Mouse (Mus musculus): Measurements from ENCODE around the gene Tmsb4x. TPM values are rescaled to one million over a fixed set of nuclear protein-coding genes. Genes with fewer than 3 reads are reported as not detected.

Tmsb4x gene
- polyA plus RNA-seq, 1 experiment, result 583 TPM

GRCm38 (mm10) chrX:167210319-167210728, 1.2 kb upstream of the Tmsb4x start:
- H3K4me3 ChIP-seq (ENCODE audit: control insufficient read depth, insufficient read depth, low read length), result no peak overlapping the region
- H3K4me1 ChIP-seq (replicated peaks; ENCODE audit: control insufficient read depth, insufficient read depth, low read length), result peaks cover 21% of the 10 kb centered on the region
- H3K27ac ChIP-seq (ENCODE audit: control insufficient read depth, insufficient read depth, low read length), result peak overlapping the region; percentile 65
- TF ChIP-seq POLR2A (IDR thresholded peaks at IDR 0.05; ENCODE audit: control insufficient read depth, extremely low read depth, insufficient read depth, low read length, poor library complexity) (no peak), CTCF (IDR thresholded peaks at IDR 0.05; ENCODE audit: borderline replicate concordance, control insufficient read depth, extremely low read depth, insufficient read depth, low read length, poor library complexity) (no peak)
- no peaks in the 10 kb centered on the region for H3K27me3 ChIP-seq (ENCODE audit: control insufficient read depth, insufficient read depth, low read length)
- H3K36me3 ChIP-seq (ENCODE audit: control insufficient read depth, insufficient read depth, low read length), result peaks cover 13% of the 10 kb centered on the region
- WGBS, result 17% methylated on average over 6 of the region's 6 CpGs
- DNase-seq, result no peak

- no peak overlapping the region for H3K4me3 ChIP-seq (ENCODE audit: control insufficient read depth, insufficient read depth, low read length)
- DNase-seq, result no peak
- 17% methylated on average over 8 of the region's 8 CpGs for WGBS
- H3K27me3 ChIP-seq (ENCODE audit: control insufficient read depth, insufficient read depth, low read length), result no peaks in the 10 kb centered on the region
- TF ChIP-seq CTCF (IDR thresholded peaks at IDR 0.05; ENCODE audit: borderline replicate concordance, control insufficient read depth, extremely low read depth, insufficient read depth, low read length, poor library complexity), result no peak
- TF ChIP-seq POLR2A (IDR thresholded peaks at IDR 0.05; ENCODE audit: control insufficient read depth, extremely low read depth, insufficient read depth, low read length, poor library complexity), result no peak
- H3K36me3 ChIP-seq (ENCODE audit: control insufficient read depth, insufficient read depth, low read length), result peaks cover 13% of the 10 kb centered on the region
- peaks cover 21% of the 10 kb centered on the region for H3K4me1 ChIP-seq (replicated peaks; ENCODE audit: control insufficient read depth, insufficient read depth, low read length)
- H3K27ac ChIP-seq (ENCODE audit: control insufficient read depth, insufficient read depth, low read length), result peak overlapping the region; percentile 65
Measured at GRCm38 (mm10) chrX:167209828-167210227, 713 bp upstream of the Tmsb4x start.

- 2% methylated on average over 16 of the region's 16 CpGs for WGBS
Measured at GRCm38 (mm10) chrX:167208506-167208820, 652 bp downstream of the Tmsb4x start.

GRCm38 (mm10) chrX:167207741-167208505, 1.2 kb downstream of the Tmsb4x start:
- H3K4me1 ChIP-seq (replicated peaks; ENCODE audit: control insufficient read depth, insufficient read depth, low read length), result peaks cover 21% of the 10 kb centered on the region
- no peaks in the 10 kb centered on the region for H3K27me3 ChIP-seq (ENCODE audit: control insufficient read depth, insufficient read depth, low read length)
- H3K27ac ChIP-seq (ENCODE audit: control insufficient read depth, insufficient read depth, low read length), result peak overlapping the region; percentile 96
- H3K36me3 ChIP-seq (ENCODE audit: control insufficient read depth, insufficient read depth, low read length), result peaks cover 13% of the 10 kb centered on the region
- peak overlapping the region; percentile 97 for H3K4me3 ChIP-seq (ENCODE audit: control insufficient read depth, insufficient read depth, low read length)
- TF ChIP-seq CTCF (IDR thresholded peaks at IDR 0.05; ENCODE audit: borderline replicate concordance, control insufficient read depth, extremely low read depth, insufficient read depth, low read length, poor library complexity), result no peak
- TF ChIP-seq POLR2A (IDR thresholded peaks at IDR 0.05; ENCODE audit: control insufficient read depth, extremely low read depth, insufficient read depth, low read length, poor library complexity), result no peak
- peak; percentile 50 for DNase-seq
- 3% methylated on average over 25 of the region's 25 CpGs for WGBS

More at GRCm38 (mm10) chrX:167208506-167208820, 652 bp downstream of the Tmsb4x start:
- Histone ChIP-seq H3K4me3 (ENCODE audit: control insufficient read depth, insufficient read depth, low read length) (peak overlapping the region; percentile 97), H3K27me3 (ENCODE audit: control insufficient read depth, insufficient read depth, low read length) (no peaks in the 10 kb centered on the region), H3K27ac (ENCODE audit: control insufficient read depth, insufficient read depth, low read length) (peak overlapping the region; percentile 96), H3K4me1 (replicated peaks; ENCODE audit: control insufficient read depth, insufficient read depth, low read length) (peaks cover 21% of the 10 kb centered on the region), H3K36me3 (ENCODE audit: control insufficient read depth, insufficient read depth, low read length) (peaks cover 13% of the 10 kb centered on the region)
- DNase-seq, result no peak
- TF ChIP-seq CTCF (IDR thresholded peaks at IDR 0.05; ENCODE audit: borderline replicate concordance, control insufficient read depth, extremely low read depth, insufficient read depth, low read length, poor library complexity) (no peak), POLR2A (IDR thresholded peaks at IDR 0.05; ENCODE audit: control insufficient read depth, extremely low read depth, insufficient read depth, low read length, poor library complexity) (no peak)

- no peak overlapping the region for H3K4me3 ChIP-seq (ENCODE audit: control insufficient read depth, insufficient read depth, low read length)
- H3K4me1 ChIP-seq (replicated peaks; ENCODE audit: control insufficient read depth, insufficient read depth, low read length), result peaks cover 10% of the 10 kb centered on the region
- WGBS, result 16% methylated on average over 8 of the region's 8 CpGs
- no peaks in the 10 kb centered on the region for H3K27me3 ChIP-seq (ENCODE audit: control insufficient read depth, insufficient read depth, low read length)
- no peak for DNase-seq
- H3K36me3 ChIP-seq (ENCODE audit: control insufficient read depth, insufficient read depth, low read length), result peaks cover 13% of the 10 kb centered on the region
- TF ChIP-seq CTCF (IDR thresholded peaks at IDR 0.05; ENCODE audit: borderline replicate concordance, control insufficient read depth, extremely low read depth, insufficient read depth, low read length, poor library complexity) (no peak), POLR2A (IDR thresholded peaks at IDR 0.05; ENCODE audit: control insufficient read depth, extremely low read depth, insufficient read depth, low read length, poor library complexity) (no peak)
- 0 out of 2 replicates have a peak overlapping the region, but pooled peaks have one; percentile 47 for H3K27ac ChIP-seq (ENCODE audit: control insufficient read depth, insufficient read depth, low read length)
Measured at GRCm38 (mm10) chrX:167205813-167206520, 3.1 kb downstream of the Tmsb4x start.

GRCm38 (mm10) chrX:167201365-167201764, 7.8 kb downstream of the Tmsb4x start:
- no peak overlapping the region for H3K4me3 ChIP-seq (ENCODE audit: control insufficient read depth, insufficient read depth, low read length)
- H3K27me3 ChIP-seq (ENCODE audit: control insufficient read depth, insufficient read depth, low read length), result no peaks in the 10 kb centered on the region
- no peak for DNase-seq
- H3K27ac ChIP-seq (ENCODE audit: control insufficient read depth, insufficient read depth, low read length), result no peak overlapping the region
- peaks cover under 1% of the 10 kb centered on the region for H3K36me3 ChIP-seq (ENCODE audit: control insufficient read depth, insufficient read depth, low read length)
- WGBS, result 16% methylated on average over 2 of the region's 2 CpGs
- H3K4me1 ChIP-seq (replicated peaks; ENCODE audit: control insufficient read depth, insufficient read depth, low read length), result peaks cover 2% of the 10 kb centered on the region
- TF ChIP-seq CTCF (IDR thresholded peaks at IDR 0.05; ENCODE audit: borderline replicate concordance, control insufficient read depth, extremely low read depth, insufficient read depth, low read length, poor library complexity) (no peak), POLR2A (IDR thresholded peaks at IDR 0.05; ENCODE audit: control insufficient read depth, extremely low read depth, insufficient read depth, low read length, poor library complexity) (no peak)
